Mouse (Mus musculus): ENCODE data around the gene Esrra. TPM values are rescaled to one million over a fixed set of nuclear protein-coding genes. Genes with fewer than 3 reads are reported as not detected.
A peak's percentile ranks its signal among the peaks of the same experiment; 100 is the strongest.

The Esrra gene
- polyA plus RNA-seq, 1 experiment from 2014 or later, result 6.2 TPM

DNA sequence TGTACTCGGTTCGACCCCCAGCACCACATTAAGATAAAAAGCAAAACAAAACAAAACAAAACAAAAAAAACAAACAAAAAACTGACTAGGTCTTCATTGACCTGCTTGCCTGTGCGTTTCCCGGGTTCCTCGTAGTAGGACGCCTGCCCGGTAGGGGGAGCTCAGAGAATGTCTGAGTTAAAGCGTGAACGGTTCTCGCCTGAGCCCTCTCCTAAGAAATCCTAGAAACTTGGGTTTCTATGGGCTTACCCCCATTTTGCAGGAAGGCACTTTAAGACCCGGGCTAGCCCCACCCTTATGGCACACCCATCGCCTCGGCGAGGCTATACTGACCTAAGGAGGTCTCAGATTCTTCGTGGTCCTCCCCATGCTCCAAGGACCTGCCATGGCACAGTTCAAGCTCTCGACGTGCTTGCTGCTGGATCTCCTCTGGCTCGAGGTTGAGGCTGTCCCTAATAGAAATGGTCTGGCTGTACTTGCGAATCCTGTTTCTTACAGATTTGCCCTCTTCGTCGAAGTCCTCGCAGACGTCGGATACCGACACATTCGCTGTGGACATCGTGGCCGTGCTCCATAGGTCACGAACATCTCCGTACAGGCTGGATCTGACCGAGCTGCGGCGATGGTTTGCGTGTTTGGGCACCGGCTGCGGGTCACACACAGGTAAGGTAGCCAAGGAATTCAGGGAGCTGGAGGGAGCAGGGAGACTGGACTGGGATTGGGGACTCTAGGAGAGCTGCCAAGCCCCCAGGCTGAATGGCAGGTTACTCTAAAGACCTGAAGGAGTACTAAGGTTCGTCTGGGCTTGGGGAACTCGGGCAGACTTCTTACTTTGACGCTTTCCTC, 3.1 kb upstream of the Esrra start:
- Histone ChIP-seq H3K4me1 (peaks cover 48% of the 10 kb centered on the region), H3K4me3 (peak overlapping the region; percentile 23), H3K27ac (no peak overlapping the region), H3K27me3 (ENCODE audit: low read depth, poor library complexity, severe bottlenecking) (peaks cover 76% of the 10 kb centered on the region), H3K9me3 (replicated peaks) (0 out of 2 replicates have a peak, but pooled peaks cover 3% of the 10 kb centered on the region), H3K36me3 (no peaks in the 10 kb centered on the region)
- 3% methylated on average over 39 of the region's 39 CpGs for WGBS
- DNase-seq (ENCODE audit: low spot score), result peak; percentile 84

DNA sequence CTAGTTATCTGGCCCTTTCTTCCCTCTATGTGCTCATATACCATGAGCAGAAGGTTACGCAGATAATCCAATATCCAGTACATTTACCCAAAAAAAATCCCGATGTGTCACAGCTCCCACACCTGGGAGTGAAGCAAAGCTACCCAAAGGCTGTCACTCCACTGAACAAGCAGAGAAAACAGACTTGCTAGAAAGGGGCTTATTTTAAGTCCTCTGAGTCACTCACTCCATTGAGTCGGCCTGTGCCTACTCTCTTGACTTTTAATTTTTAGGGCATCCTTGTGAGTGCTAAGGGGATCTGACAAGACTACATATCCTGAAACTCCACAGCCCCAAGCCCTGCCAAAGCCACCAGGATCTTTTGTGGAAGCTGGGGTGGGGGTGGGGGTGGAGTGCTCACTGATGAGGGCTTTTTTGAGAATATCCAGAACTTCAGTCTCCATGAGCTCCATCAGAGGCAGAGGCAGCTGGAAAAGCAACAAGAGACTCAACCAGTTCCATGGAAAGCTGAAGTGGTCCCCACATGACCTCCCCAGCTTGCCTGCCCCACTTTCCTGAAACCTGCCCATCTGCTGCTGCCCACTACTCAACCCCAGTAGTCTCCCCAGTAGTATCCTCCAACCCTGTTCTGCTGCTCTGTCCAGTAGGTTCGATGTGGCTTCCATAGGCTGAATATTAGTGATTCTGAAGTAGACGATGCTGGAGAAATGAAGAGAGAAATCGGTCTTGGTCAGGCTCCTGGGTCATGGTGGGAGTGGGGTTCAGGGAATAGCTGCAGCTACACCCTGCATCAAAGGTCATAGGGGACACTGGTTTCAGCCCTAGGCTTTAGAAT, 1.5 kb upstream of the Esrra start:
- 70% methylated on average over 6 of the region's 6 CpGs for WGBS
- DNase-seq (ENCODE audit: low spot score), result no peak
- no peak overlapping the region for H3K27ac ChIP-seq
- H3K4me3 ChIP-seq, result peak overlapping the region; percentile 82; the same call in 1 of the 2 replicates
- H3K9me3 ChIP-seq (replicated peaks), result 0 out of 2 replicates have a peak, but pooled peaks cover 3% of the 10 kb centered on the region
- H3K36me3 ChIP-seq, result no peaks in the 10 kb centered on the region
- peaks cover 60% of the 10 kb centered on the region for H3K27me3 ChIP-seq (ENCODE audit: low read depth, poor library complexity, severe bottlenecking)
- peaks cover 48% of the 10 kb centered on the region for H3K4me1 ChIP-seq

GRCm38 (mm10) chr19:6920741-6921636, 624 bp downstream of the Esrra start:
- Histone ChIP-seq H3K36me3 (no peaks in the 10 kb centered on the region), H3K27me3 (ENCODE audit: low read depth, poor library complexity, severe bottlenecking) (peaks cover 39% of the 10 kb centered on the region), H3K9me3 (replicated peaks) (0 out of 2 replicates have a peak, but pooled peaks cover 1% of the 10 kb centered on the region), H3K27ac (peak overlapping the region; percentile 89), H3K4me3 (peak overlapping the region; percentile 82), H3K4me1 (peaks cover 40% of the 10 kb centered on the region)
- WGBS, result 1% methylated on average over 48 of the region's 48 CpGs
- DNase-seq (ENCODE audit: low spot score), result peak; percentile 40

GRCm38 (mm10) chr19:6919876-6920740, 1.5 kb downstream of the Esrra start:
- Histone ChIP-seq H3K27ac (peak overlapping the region; percentile 89), H3K36me3 (no peaks in the 10 kb centered on the region), H3K4me3 (peak overlapping the region; percentile 82), H3K27me3 (ENCODE audit: low read depth, poor library complexity, severe bottlenecking) (peaks cover 30% of the 10 kb centered on the region), H3K4me1 (peaks cover 31% of the 10 kb centered on the region), H3K9me3 (replicated peaks) (no peaks in the 10 kb centered on the region)
- WGBS, result 44% methylated on average over 8 of the region's 8 CpGs
- DNase-seq (ENCODE audit: low spot score), result peak; percentile 29

GRCm38 (mm10) chr19:6919431-6919830, 2.2 kb downstream of the Esrra start:
- Histone ChIP-seq H3K27me3 (ENCODE audit: low read depth, poor library complexity, severe bottlenecking) (peaks cover 24% of the 10 kb centered on the region), H3K4me3 (no peak overlapping the region), H3K9me3 (replicated peaks) (no peaks in the 10 kb centered on the region), H3K36me3 (peaks cover 2% of the 10 kb centered on the region), H3K27ac (no peak overlapping the region), H3K4me1 (peaks cover 28% of the 10 kb centered on the region)
- DNase-seq (ENCODE audit: low spot score), result no peak

GRCm38 (mm10) chr19:6918321-6918720, 3.3 kb downstream of the Esrra start:
- 96% methylated on average over 4 of the region's 4 CpGs for whole genome bisulfite sequencing
- Histone ChIP-seq H3K4me1 (peaks cover 28% of the 10 kb centered on the region), H3K27me3 (ENCODE audit: low read depth, poor library complexity, severe bottlenecking) (peaks cover 12% of the 10 kb centered on the region), H3K27ac (no peak overlapping the region), H3K36me3 (peaks cover 13% of the 10 kb centered on the region), H3K9me3 (replicated peaks) (no peaks in the 10 kb centered on the region), H3K4me3 (no peak overlapping the region)
- no peak for DNase-seq (ENCODE audit: low spot score)

- no peak overlapping the region for H3K4me3 ChIP-seq
- no peaks in the 10 kb centered on the region for H3K9me3 ChIP-seq (replicated peaks)
- WGBS, result 78% methylated on average over 4 of the region's 4 CpGs
- DNase-seq (ENCODE audit: low spot score), result no peak
- no peaks in the 10 kb centered on the region for H3K27me3 ChIP-seq (ENCODE audit: low read depth, poor library complexity, severe bottlenecking)
- peaks cover 31% of the 10 kb centered on the region for H3K36me3 ChIP-seq
- H3K27ac ChIP-seq, result no peak overlapping the region
- H3K4me1 ChIP-seq, result peaks cover 22% of the 10 kb centered on the region
Measured at GRCm38 (mm10) chr19:6916496-6916895, 5.1 kb downstream of the Esrra start.

DNA sequence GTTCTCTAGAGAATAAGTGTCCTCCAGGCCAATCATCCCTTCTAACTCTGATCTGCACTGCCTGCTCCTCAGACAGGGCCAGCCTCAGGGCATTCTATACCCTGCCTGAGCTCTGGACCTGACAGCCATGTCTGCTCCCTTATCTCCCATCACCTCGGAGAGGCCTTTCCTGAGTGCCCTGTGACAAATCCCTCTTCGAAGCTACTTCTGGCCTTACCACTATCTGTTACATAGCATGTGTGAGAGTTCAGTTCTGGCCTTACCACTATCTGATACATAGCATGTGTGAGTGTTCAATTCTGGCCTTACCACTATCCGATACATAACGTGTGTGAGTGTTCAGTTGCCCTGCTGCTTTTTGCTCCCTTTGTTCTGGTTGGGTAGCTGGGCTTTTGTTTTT, 6.3 kb downstream of the Esrra start:
- Histone ChIP-seq H3K4me1 (peaks cover 17% of the 10 kb centered on the region), H3K36me3 (peaks cover 37% of the 10 kb centered on the region), H3K9me3 (replicated peaks) (no peaks in the 10 kb centered on the region), H3K4me3 (no peak overlapping the region), H3K27ac (no peak overlapping the region), H3K27me3 (ENCODE audit: low read depth, poor library complexity, severe bottlenecking) (no peaks in the 10 kb centered on the region)
- 91% methylated on average over 4 of the region's 4 CpGs for WGBS
- no peak for DNase-seq (ENCODE audit: low spot score)

- no peak overlapping the region for H3K4me3 ChIP-seq
- H3K27ac ChIP-seq, result no peak overlapping the region
- H3K36me3 ChIP-seq, result peaks cover 37% of the 10 kb centered on the region
- H3K27me3 ChIP-seq (ENCODE audit: low read depth, poor library complexity, severe bottlenecking), result no peaks in the 10 kb centered on the region
- H3K4me1 ChIP-seq, result peaks cover 11% of the 10 kb centered on the region
- WGBS, result 93% methylated on average over 9 of the region's 9 CpGs
- DNase-seq (ENCODE audit: low spot score), result no peak
- H3K9me3 ChIP-seq (replicated peaks), result no peaks in the 10 kb centered on the region
Measured at GRCm38 (mm10) chr19:6914540-6914939, 7.1 kb downstream of the Esrra start.

DNA sequence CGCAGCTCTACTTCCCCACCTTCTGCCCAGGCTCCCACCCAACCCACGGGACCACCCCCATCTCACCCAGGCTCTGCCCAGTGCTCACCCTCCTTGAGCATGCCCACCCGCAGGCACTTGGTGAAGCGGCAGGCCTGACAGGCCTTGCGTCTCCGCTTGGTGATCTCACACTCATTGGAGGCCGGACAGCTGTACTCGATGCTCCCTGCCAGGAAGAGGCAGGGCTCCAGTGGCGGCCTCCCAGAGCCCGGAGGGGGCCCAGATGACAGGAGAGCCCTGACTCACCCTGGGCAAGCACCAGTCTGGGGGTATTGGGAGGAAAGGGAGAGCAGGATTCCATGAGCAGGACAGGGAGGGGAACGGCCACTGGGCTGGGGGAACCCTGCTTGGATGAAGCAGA, 7.6 kb downstream of the Esrra start:
- WGBS, result 90% methylated on average over 11 of the region's 11 CpGs
- Histone ChIP-seq H3K9me3 (replicated peaks) (no peaks in the 10 kb centered on the region), H3K4me1 (peaks cover 15% of the 10 kb centered on the region), H3K27ac (no peak overlapping the region), H3K4me3 (no peak overlapping the region), H3K36me3 (peaks cover 37% of the 10 kb centered on the region), H3K27me3 (ENCODE audit: low read depth, poor library complexity, severe bottlenecking) (no peaks in the 10 kb centered on the region)
- DNase-seq (ENCODE audit: low spot score), result no peak

DNA sequence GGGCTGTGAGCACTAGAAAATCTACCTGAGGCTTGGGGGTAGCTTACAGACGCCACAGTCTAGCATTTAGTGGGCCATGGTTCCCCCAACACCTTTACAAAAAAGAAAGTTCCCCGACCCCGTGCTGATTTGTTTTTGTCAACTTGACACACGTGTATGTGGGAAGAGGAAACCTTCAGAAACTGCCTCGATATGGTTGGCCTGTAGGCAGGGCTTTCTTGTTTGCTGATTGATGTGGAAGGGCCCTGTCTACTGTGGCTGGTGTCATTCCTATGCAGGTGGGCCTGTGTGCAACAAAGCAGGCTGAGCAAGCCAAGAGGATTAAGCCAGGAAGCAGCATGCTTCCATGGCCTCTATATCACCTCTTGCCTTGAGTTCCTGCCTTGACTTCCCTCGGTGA, 8.6 kb downstream of the Esrra start:
- Histone ChIP-seq H3K4me1 (peaks cover 25% of the 10 kb centered on the region), H3K27ac (no peak overlapping the region), H3K27me3 (ENCODE audit: low read depth, poor library complexity, severe bottlenecking) (no peaks in the 10 kb centered on the region), H3K36me3 (peaks cover 37% of the 10 kb centered on the region), H3K9me3 (replicated peaks) (no peaks in the 10 kb centered on the region), H3K4me3 (no peak overlapping the region)
- DNase-seq (ENCODE audit: low spot score), result no peak
- WGBS, result 91% methylated on average over 6 of the region's 6 CpGs
